Mouse (Mus musculus): ENCODE measurements around the gene Vmn2r41. TPM values are rescaled to one million over a fixed set of nuclear protein-coding genes. Genes with fewer than 3 reads are reported as not detected.
A peak's percentile ranks its signal among the peaks of the same experiment; 100 is the strongest.
"Not testable (repeated sequence)": the region's sequence is repeated elsewhere in the genome, so short reads cannot be mapped to it uniquely, and the experiment has no call there.

The Vmn2r41 gene
- total RNA-seq (2021), result not detected
- long read RNA-seq, experiment 1, result 0 reads
- long read RNA-seq, experiment 2, result 0 reads

DNA sequence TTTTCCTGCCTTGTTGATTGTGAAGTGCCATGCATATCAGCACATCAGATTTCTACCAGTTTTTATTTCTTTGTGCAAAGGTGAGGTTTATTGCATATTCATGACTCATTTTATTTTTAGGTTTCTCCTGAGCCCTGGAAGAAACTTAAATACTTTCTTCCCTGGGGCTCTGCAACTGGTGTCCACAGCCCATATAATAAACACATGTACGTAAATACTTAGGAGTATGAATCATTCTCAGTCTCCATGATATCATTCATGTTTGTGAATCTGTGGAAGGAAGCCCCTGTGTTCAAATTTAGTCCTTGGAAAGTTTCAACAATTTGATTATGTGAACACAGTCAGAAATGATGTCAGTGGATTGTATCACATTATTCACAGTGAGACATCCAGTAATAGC lies at the start of gene Vmn2r41:
Gene Vmn2r41 (minus strand): TSS at position 101 of the 400 bp plus-strand sequence.
- not testable (repeated sequence) for DNase-seq

- DNase-seq, result not testable (repeated sequence)
Observed at GRCm38 (mm10) chr7:8200220-8200619, 38.8 kb upstream of the Vmn2r41 start, which contains the start of gene Vmn2r42. Vmn2r42 (minus strand) TSS chr7:8200320.

DNA sequence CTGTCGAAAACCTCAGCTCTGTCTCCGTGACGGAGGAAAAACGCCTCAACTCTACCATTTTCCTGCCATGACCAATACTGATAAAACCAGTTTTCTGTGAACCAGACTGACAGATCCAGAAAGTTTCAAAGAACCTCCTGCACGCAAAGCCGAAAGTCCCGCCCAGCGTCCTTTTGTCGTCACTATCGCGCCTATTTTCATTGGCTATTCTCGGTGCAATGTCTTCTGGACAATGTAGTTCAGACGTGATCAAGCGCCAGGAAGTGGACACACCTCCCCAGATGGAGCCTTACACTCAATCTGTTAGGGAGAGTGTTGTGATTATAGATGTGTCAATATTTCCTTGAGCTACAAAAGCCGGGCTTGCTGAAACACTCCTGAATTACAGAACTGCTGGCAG lies 68.6 kb downstream of the Vmn2r41 start:
- peak; percentile 11 for DNase-seq

Other genes starting within 250 kb of the Vmn2r41 start
- gene Vmn2r42, start 38.7 kb upstream of the Vmn2r41 start, total RNA-seq (2021), result not detected
- not detected for gene Vmn2r43, start 98.9 kb upstream of the Vmn2r41 start, total RNA-seq (2021)
- not detected for gene Vmn2r44, start 221.7 kb upstream of the Vmn2r41 start, total RNA-seq (2021)

Measured in gastrocnemius, postnatal 25 days (tissue).